Mouse (Mus musculus) right cerebral cortex, adult 18-20 months (tissue): ENCODE measurements around the gene Fam69a.
"Not testable (repeated sequence)": the region's sequence is repeated elsewhere in the genome, so short reads cannot be mapped to it uniquely, and the experiment has no call there.

Source experiments
- DNase-seq: peaks from one replicate; pipeline ENCODE4 v3.0.0; 2022; ENCODE audit warnings: mixed read lengths

Gene Fam69a

GRCm38 (mm10) chr5:107978289-107979035, 8.4 kb downstream of the Fam69a start:
- no peak for DNase-seq

- DNase-seq: no peak
Observed at GRCm38 (mm10) chr5:107977640-107978288, 9.1 kb downstream of the Fam69a start.

DNA sequence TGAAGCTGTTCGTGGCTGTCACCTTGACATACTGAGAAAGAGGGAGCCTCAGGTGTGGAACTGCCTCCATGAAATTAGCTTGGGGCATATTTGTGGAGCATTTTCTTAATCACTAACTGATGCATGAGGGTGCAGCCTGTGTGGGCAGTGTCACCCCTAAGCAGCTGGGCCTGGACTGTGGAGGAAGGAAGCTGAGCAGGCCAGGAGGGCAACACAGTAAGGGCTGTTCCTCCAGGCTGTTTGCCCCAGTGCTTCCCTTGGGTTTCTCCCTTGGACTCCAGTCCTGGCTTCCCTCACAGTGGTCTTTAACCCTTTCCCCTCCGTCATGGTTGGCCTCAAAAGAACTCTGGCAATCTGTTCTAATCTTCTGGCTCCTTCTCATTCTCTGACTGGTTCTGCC, 13.6 kb downstream of the Fam69a start:
- no peak for DNase-seq

GRCm38 (mm10) chr5:107972444-107973272, 14.2 kb downstream of the Fam69a start:
- no peak for DNase-seq

DNA sequence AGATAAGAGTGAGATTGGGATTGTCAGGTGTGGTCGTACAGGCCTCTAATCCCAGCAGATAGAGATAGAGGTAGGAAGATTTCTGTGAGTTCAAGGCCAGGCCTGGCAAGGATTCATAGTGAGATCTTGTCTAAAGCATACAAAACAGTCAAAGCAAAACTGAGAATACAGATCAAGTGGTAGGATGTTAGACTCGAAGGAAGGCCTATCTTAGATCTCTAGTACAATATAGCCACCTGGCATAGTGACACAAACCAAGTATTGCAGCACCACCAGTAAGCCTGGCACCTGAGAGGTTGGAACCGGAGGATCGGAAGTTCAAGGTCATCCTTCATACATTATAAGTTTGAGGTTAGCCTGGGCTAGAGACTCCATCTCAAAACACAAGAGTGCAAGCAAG, 15.8 kb downstream of the Fam69a start:
- no peak for DNase-seq

DNA sequence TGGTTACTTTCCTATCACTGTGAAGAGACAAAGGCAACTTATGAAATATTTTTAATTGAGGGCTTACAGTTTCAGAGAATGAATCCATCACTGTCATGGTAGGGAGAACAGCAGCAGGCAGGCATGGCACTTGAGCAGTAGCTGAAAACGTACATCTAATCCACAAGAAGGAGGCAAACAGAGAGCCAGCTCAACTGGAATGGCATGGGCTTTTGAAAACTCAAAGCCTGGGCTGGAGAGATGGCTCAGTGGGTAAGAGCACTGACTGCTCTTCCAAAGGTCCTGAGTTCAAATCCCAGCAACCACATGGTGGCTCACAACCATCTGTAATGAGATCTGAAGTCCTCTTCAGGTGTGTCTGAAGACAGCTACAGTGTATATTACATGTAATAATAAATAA, 17.1 kb downstream of the Fam69a start:
- DNase-seq: not testable (repeated sequence)

DNA sequence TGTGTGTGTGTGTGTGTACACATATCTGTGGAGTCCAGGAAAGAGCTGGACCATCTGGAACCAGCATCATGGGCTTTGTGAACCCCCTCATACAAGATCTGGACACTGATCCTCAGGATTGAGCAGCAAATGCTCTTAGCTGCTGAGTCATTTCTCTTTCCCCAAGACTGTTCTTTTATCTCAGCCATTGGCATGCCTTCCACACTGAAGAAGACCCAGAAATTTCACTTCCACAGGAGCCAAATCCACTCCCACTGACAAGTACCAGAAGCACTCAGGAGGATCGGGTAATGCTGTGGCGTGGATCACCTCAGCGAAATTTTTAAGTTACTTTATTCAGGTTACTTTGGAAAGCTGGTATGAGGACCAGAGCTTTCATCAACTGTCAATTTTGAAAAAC, 18.8 kb downstream of the Fam69a start:
- DNase-seq: no peak

- no peak for DNase-seq
Observed at GRCm38 (mm10) chr5:107966841-107967457, 19.9 kb downstream of the Fam69a start.

- no peak for DNase-seq
Observed at GRCm38 (mm10) chr5:107966156-107966555, 20.7 kb downstream of the Fam69a start.

GRCm38 (mm10) chr5:107965355-107965991, 21.4 kb downstream of the Fam69a start:
- DNase-seq: no peak

DNA sequence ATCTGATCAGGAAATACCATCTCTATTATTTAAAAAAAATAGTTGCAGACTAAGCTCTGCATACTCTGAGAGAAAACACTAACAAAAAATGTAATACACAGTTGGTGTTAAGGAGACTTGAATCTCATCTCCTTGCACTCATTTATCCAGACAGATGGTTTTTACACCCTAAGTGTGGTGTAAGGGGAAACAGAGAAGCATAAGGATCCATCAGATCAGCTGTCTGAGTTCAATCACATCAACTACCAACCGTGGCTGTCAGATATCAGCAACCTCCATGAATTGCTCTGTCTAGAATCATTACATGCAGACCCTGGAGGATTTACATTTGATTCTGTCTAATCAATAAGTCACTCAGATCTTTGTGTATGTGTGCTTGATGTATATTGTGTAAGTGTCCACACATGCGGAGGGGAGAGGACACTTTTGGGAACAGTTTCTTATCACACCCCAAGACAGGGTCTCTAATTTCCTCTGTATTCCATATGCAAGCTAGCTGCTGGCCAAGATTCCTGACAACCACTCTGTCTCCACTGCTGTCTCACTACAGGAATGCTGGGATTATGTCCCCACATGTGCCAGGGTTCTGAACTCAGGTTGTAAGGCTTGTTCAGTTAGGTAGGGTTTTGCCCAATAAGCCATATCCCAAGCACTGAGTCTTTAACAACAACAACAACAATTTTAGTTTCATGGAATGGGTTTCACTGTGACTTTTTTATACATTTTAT, 22.7 kb downstream of the Fam69a start:
- DNase-seq: no peak

DNA sequence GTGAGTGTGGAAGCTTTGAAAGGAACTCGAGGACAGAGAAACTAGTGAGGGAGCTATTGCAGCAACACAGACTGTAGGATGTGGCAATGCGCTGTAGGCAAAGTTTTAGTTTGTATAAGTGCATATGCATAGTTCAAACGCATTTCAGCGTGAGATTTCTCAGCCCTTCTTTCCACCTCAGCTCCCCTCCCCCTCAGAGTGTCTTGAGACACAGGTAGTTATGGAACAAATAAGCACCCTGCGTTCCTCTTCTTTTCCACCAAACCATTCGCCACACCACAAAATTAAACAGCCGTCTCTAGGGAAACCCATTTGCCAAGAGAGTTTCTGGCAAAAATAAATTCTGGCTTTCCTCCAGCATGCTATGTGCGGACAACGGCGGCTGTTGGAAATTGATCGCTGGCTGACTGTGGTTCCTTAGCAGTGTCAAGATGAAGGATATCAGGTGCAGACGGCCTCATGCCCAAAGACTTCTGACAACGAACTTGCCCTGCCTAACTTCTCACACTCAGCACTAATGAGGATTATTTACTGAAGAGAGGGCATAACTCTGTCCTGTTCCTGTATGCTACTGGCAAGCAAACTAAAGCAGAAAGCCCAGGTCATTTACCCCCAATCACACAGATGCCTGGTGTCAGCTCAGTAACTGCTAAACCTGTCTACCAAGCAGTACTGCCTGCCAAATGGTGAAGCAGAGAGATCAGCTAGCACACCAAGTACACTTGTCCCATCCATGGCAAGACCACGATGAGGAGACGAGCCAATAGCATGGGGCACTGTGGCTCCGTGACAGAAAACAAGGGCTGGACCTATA, 25.2 kb downstream of the Fam69a start:
- DNase-seq: peak; percentile 31

DNA sequence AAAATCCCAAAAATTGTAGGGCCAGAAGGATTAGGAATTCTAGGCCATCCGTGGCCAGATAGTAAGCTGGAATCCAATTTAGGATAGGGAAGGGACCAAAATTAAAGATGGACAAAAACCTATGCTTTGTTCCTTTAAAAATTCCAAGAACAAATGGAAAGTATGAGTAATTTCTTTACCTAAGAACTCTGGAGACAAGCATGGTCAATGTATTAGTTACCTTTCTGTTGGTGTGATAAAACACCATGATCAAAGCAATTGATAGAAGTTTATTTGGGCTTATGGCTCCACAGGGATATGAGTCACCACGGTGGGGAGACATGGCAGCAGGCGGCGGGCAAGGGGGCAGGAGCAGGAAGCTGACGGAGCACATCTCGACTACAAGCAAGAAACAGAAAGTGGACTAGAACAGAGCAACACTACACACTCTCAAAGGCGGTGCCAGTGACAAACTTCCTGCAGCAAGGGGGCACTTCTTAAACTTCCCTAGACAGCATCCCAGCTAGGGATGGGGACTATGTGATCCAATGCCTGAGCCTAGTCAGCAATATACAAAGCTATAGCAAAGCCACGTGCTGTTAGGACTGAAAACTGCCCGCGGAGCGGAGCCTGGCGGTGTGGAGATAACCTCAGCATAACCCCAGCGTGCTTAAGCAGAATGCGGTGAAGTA, 26.2 kb downstream of the Fam69a start:
- DNase-seq: no peak

GRCm38 (mm10) chr5:107959624-107960300, 27.1 kb downstream of the Fam69a start:
- DNase-seq: no peak

GRCm38 (mm10) chr5:107950643-107951042, 36.2 kb downstream of the Fam69a start:
- DNase-seq: no peak

DNA sequence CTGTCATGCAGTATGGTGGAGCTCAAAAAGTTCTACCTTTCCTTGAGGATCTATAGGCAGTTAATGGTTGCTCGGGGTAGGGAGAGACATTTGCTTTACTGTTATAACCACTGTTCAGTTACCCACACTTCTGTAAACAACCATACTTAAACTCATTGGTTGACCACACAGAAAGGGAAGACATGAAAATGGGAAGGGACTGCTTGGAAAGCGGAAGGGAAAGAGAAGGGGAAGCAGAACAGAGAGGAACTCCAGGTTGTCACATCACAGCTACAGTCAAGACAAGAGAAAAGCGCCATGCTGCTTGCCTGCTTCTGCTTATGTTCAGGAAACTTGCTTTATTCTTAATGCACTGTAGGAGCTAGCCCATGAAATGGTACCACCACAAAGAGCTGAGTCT, 37.3 kb downstream of the Fam69a start:
- no peak for DNase-seq

GRCm38 (mm10) chr5:107948899-107949298, 38.0 kb downstream of the Fam69a start:
- no peak for DNase-seq

DNA sequence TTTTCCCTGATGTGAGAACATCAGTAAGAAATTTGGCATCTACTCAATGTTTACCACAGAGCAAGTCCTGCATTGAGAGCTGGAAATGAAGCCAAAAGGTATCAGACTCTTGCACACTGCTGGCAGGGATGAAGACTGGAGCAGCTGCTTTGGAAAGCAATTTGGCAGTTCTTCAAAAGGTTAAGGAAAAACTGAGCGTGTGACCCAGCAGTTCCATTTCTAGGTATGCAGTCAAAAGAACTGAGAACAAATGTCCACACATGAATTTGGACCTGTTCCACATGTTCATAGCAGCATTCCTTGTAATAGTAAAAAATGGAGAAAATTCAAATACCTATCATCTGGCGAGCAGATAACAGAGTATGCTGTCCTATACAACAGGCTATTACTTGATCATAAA, 39.3 kb downstream of the Fam69a start:
- no peak for DNase-seq

GRCm38 (mm10) chr5:107946475-107946874, 40.4 kb downstream of the Fam69a start:
- no peak for DNase-seq

GRCm38 (mm10) chr5:107943526-107943925, 43.4 kb downstream of the Fam69a start:
- no peak for DNase-seq
